Mouse (Mus musculus) ovary, adult 18-20 months (tissue): ENCODE data around the gene Myl10.
"Not testable (repeated sequence)": the region's sequence is repeated elsewhere in the genome, so short reads cannot be mapped to it uniquely, and the experiment has no call there.

Experiments
- DNase-seq: peaks from one replicate; pipeline ENCODE4 v3.0.0; 2022; ENCODE audit warnings: low spot score, mixed read lengths

Myl10 gene

GRCm38 (mm10) chr5:136692784-136693183 is at the start of gene Myl10:
Myl10 (plus strand) TSS chr5:136693146.
- DNase-seq: no peak

GRCm38 (mm10) chr5:136646731-136647328 is 46.1 kb upstream of the Myl10 start:
- DNase-seq: no peak

GRCm38 (mm10) chr5:136649071-136649470 is 43.9 kb upstream of the Myl10 start:
- no peak for DNase-seq

GRCm38 (mm10) chr5:136649655-136650054 is 43.3 kb upstream of the Myl10 start:
- no peak for DNase-seq

- DNase-seq: no peak
Measured at GRCm38 (mm10) chr5:136654481-136654880, 38.5 kb upstream of the Myl10 start.

- no peak for DNase-seq
Measured at GRCm38 (mm10) chr5:136656830-136657395, 36.0 kb upstream of the Myl10 start.

GRCm38 (mm10) chr5:136660721-136661120 is 32.2 kb upstream of the Myl10 start:
- DNase-seq: not testable (repeated sequence)

GRCm38 (mm10) chr5:136662281-136662680 is 30.7 kb upstream of the Myl10 start:
- no peak for DNase-seq

GRCm38 (mm10) chr5:136662822-136663221 is 30.1 kb upstream of the Myl10 start:
- no peak for DNase-seq

GRCm38 (mm10) chr5:136664497-136664896 is 28.4 kb upstream of the Myl10 start:
- peak; percentile 42 for DNase-seq

GRCm38 (mm10) chr5:136676315-136677030 is 16.5 kb upstream of the Myl10 start:
- DNase-seq: no peak

GRCm38 (mm10) chr5:136678840-136679348 is 14.1 kb upstream of the Myl10 start:
- no peak for DNase-seq

GRCm38 (mm10) chr5:136686349-136686748 is 6.6 kb upstream of the Myl10 start:
- DNase-seq: no peak

GRCm38 (mm10) chr5:136687561-136687960 is 5.4 kb upstream of the Myl10 start:
- no peak for DNase-seq

- DNase-seq: no peak
Measured at GRCm38 (mm10) chr5:136688841-136689240, 4.1 kb upstream of the Myl10 start.

- no peak for DNase-seq
Measured at GRCm38 (mm10) chr5:136691170-136691569, 1.8 kb upstream of the Myl10 start.

- no peak for DNase-seq
Measured at GRCm38 (mm10) chr5:136693418-136693817, 472 bp downstream of the Myl10 start.

- no peak for DNase-seq
Measured at GRCm38 (mm10) chr5:136694976-136695375, 2.0 kb downstream of the Myl10 start.

- no peak for DNase-seq
Measured at GRCm38 (mm10) chr5:136696516-136696915, 3.6 kb downstream of the Myl10 start.

GRCm38 (mm10) chr5:136697618-136698017 is 4.7 kb downstream of the Myl10 start:
- DNase-seq: no peak

- DNase-seq: no peak
Measured at GRCm38 (mm10) chr5:136702159-136702725, 9.3 kb downstream of the Myl10 start.

- DNase-seq: peak; percentile 19
Measured at GRCm38 (mm10) chr5:136703751-136704150, 10.8 kb downstream of the Myl10 start.

- no peak for DNase-seq
Measured at GRCm38 (mm10) chr5:136704151-136704550, 11.2 kb downstream of the Myl10 start.
